Mouse (Mus musculus) layer of hippocampus, adult 9-10 months (tissue): Measurements from ENCODE around the gene Col23a1.

Experiments used
- DNase-seq: peaks from one replicate; pipeline ENCODE4 v3.0.0; 2022; ENCODE audit warnings: low spot score

Col23a1 gene

DNA sequence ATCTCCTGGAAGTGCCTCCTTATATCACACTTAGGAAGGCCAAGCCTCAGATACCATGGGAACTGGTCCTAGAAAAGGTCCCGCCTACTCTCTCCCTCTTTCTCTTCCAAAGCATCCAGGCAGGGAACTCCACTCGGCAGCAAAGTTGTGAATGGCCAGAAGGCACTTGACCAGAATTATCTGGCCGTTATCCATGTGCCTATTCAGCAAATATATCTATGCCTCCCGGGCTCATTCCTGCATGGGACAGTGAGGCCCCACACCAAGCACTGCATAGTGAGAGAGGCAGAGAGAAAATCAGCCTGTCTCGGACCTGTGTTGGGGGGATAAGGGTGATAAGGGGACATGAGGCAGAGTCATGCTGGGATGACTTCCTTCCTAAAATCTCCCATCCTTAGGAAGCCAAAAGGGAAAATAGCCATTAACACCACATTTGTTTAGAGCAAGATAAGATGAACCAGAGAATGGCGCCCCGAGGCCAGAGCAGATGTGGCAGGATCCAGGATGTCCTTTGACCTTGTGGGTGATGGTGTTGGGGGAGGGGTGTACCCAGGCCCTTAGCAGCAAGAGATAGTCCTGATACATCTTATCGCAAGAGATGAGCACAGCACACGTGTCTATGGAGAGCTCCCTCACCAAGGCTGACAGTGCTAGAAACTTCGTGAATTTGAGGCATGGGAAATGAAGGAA lies 196.2 kb downstream of the Col23a1 start:
- DNase-seq = no peak

DNA sequence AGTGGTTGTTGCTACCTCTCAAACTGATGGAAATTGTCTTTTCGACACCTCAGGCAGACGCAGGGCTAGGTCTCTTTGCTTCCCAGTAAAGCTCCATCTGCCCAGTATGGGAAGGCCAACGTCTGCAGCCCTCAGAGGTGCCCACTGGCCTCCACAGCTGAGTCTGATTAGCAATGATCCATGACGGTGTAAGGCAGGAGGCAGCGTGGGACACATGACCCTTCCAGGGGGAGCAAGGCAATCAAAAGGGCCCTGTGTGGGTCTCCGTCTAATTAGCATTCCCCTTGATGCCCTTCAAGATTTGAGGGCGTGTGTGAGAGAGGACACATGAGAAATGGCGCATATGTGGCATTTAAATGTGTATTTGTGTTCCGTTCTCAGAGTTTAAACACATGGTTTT lies 199.1 kb downstream of the Col23a1 start:
- no peak for DNase-seq

DNA sequence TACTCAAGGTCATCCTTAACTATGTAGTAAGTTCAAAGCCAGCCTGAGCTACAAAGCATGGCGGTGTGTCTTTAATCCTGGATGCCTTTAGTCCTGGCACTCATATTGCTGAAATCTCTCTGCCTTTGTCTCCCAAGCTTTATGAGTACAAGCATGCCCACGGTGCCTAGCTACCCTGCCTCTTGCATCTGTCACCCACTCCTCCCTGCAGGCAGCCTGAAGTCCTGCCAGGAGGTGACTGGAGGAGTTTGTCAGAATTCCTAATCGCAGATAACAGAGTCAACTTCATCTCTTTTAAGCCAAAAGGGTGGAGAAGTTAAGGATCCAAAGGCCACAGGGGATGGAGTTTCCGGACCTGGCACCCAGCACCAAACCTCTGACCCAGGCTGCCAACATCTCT lies 203.7 kb downstream of the Col23a1 start:
- DNase-seq = no peak

DNA sequence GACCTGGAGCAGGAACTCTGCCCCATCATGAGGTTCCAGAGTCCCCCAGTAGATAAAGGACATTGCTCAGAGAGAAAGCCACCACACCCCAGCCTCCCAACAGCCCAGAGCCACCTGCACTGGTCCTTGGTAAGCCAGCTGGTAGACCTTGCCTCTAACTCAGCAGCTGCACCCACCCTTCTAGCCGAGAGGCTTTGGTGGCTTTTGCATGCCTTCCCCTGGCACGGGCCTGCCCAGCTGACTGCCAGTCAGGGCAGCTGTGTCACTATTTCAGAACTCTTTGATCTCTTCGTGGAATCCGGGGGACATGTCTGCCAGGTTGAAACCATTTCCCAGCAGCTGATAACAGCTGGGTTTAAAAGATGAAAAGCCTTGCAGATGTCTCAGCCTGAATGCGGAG lies 204.5 kb downstream of the Col23a1 start:
- no peak for DNase-seq

DNA sequence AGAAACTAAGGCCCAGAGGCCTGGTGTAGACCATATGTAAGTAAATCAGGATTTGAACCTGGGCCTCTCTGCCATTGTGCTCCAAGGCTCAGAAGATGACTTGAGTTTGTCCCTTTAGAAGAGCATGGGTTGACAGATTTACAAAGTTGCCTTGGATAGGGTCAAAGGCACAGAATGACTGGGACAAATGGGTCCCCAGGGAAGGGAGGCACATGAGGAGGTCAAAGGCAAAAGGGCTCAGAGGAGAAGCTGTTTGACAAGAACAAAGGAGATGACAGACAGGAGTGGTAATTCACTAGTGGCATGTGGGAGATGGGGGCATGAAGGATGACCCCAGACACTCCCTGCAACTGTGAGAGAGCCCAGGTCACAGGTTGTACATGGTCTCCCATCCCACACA lies 210.1 kb downstream of the Col23a1 start:
- DNase-seq = no peak

DNA sequence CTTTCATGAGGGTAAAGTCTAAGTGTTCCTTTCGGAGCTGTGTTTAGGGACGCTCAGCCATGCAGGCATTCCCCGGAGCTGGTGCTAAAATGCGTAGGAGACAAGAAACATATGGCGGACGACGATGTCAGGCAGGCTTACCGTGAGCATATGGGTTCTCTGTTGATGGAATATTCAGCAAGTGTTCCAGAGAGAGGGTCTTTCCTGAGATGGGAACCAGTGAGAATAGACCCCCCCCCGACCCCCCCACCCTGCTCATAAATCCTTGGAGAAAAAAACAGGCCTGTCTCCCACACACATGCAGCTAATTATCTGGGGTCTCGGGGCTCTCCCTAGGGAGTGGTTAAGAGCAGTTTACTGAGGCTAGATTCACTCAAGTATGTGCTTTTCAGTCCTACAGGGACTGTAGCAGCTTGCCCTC lies 212.7 kb downstream of the Col23a1 start:
- peak; percentile 49 for DNase-seq

DNA sequence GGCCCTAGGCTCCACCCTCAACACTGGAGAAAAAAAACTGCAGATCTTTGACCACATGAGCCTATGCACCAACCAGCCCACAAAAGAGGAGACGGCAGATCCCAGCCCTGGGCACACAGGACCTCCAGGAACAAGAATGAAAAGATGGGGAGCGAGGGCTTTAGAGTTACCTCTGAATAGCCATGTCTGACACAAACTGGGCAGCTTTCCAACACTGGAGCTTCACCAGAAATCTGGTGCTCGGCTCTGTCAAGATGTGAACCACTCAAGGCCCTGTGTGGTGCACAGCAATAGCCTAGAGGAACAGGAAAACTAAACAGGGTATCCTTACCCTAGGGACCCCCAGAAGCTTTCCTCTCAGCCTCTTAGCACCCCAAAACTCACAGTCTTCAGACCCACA lies 215.2 kb downstream of the Col23a1 start:
- DNase-seq = no peak

DNA sequence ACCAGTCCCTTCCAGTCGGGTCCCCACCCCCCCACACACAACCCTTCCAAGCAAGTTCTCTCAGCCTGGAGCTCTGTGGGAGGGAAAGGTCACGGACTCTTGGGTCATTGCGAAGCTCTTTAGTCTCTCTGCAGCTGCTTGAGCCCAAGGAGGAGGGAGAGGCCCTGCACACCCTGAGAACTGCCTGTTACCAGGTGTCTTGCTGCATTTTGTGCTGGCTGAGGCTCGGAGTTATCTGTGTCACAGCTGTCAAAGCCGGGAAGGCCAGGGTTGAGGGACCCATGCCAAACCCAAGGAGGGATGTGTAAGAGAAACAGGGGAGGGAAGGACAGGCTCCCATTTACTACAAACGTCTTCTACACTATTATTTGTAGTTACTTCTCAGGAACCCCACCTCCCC lies 218.3 kb downstream of the Col23a1 start:
- DNase-seq = no peak

DNA sequence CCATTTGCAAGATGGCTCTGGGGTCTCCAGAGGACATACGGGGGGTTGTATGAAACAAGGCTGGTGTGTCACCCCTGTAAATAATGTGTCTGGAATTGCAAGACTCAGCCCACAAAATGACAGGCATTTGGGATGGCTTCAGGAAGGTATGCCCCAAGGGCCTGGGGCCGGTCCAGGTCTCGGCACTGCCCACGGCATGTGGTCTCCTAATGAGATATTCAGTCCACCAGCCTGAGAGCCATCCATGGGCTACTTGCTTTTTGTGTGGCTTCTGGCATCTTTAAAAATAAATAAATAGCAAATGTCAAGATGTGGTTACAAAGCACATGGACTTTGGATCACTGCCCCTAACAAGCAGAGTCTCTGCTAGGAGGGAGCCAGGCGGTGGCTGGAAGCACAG lies 219.5 kb downstream of the Col23a1 start:
- DNase-seq = no peak

DNA sequence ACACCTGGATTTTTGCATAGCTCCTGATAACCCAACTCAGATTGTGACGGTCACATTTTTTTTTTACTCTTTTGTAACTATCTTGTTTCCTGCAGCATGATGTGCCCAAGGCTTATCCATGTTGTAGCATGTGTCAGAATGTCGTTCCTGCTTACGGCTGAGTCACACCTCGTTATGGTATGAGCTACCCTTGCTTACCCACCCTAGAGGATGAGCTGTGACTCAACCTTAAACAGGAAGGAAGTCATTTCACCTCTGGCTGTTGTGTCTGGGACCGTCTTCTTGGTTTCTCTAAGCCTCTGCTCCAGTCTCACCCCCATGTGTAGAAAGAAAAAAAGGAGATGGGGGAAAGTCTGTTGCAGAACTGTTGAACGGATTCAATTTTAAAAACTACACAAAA lies 223.3 kb downstream of the Col23a1 start:
- no peak for DNase-seq

DNA sequence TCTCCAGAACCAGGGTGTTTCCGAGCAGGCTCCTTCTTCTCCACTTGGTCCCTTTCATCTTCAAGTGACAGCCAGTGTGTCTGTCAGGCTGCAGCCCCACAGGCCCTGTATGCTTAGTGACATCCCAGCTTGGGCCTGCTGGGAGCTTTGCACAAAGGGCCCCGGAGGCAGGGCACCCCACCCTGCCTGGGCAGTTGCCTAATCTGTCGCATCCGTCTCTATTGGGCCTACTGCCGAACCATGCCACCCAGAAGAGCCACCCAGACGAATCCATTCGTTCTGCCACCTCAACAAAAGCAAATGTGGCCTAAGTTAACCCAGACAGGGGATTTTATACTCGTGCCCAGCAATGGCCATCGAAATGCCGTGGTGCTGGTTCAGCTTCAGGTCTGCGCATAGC lies 225.6 kb downstream of the Col23a1 start:
- DNase-seq = no peak

DNA sequence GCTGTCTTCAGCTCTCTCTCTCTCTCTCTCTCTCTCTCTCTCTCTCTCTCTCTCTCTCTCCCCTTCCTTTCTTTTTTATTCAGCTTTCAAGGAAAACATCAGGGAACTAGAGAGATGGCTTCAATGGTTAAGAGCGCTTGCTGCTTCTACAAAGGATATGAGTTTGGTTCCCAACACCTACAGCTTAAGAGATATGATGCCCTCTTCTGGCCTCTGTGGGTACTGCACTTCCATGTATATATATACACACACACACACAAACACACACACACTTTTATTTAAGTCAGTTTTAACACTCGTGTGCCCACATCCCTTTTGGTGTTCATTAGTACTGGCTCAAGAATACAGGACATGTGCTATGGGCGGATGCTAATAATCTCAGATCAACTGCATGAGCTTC lies 228.4 kb downstream of the Col23a1 start:
- DNase-seq = no peak

DNA sequence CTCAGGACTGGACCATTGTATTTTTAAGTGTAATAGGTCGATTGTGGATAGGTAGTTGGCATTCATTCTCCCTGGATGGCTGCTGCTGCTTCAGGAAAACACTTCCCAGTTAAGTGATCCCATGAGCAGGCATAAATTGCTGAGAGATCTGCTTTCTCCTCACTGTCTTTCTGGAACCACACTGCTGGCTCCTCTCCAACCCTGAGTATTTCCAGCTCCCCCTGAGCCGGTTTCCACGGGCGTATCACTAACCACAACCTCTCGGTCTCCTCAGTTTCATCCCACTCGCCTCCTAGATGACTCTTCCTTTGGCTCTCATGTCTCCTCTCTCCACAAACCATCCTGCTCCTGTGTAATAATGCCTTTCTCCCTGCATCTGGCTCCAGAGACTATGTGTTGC lies 228.9 kb downstream of the Col23a1 start:
- no peak for DNase-seq

DNA sequence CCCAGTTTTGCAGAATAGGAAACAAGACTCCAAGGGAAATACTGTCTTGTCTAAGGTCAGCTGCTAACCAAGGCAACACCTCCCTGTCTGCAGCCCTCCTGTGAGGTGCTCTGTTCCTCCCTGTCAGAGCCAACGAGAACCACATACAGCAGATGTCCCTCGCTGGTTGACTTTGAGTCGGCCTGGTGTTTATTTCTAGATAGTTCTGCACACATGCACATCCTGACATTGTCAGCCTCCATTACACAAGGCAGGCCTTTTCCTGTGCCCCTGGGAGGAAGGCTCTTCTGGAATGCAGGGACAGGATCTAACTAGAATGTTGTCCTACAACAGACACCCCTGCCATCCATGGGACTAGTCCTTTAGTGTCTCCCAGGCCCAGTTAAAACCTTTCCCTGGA lies 231.7 kb downstream of the Col23a1 start:
- no peak for DNase-seq

DNA sequence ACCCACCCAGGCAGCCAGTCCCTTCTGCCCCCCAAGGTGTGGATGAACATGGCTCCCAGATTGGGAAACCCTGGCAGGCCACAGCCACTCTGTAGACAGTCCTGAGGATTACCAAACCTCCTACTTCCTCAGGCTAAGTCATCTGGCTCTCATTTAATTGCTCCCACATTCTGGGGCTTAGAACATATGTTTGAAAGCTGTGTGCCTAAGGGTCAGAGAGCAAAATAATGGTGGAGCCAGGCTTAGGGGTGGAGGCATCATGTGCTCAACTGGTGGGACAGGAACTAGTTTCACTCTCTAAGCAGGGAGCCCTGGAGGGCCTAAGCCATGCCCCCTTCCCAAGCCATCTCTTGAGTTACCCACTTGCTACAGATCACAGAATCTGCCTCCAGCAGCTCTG lies 233.5 kb downstream of the Col23a1 start:
- DNase-seq = no peak

DNA sequence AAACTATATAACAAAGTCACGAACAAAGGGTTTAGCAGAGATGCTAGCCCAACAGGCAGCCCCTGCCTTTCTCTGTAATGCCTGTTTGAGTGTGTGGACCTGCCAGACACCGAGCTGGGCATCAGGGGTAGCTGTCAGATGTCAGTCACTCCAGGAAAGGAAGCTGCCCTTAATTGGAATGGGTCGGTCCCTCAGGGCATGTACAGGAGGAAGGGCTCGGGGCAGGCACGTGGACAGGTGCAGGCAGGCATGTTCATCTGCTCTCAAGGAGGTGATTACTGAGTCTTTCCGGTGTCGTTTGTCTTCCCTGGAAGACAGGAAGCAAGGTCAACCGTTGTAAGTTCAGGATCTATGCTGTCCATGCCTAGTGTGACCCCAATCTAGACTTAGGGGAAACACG lies 233.9 kb downstream of the Col23a1 start:
- DNase-seq = no peak

DNA sequence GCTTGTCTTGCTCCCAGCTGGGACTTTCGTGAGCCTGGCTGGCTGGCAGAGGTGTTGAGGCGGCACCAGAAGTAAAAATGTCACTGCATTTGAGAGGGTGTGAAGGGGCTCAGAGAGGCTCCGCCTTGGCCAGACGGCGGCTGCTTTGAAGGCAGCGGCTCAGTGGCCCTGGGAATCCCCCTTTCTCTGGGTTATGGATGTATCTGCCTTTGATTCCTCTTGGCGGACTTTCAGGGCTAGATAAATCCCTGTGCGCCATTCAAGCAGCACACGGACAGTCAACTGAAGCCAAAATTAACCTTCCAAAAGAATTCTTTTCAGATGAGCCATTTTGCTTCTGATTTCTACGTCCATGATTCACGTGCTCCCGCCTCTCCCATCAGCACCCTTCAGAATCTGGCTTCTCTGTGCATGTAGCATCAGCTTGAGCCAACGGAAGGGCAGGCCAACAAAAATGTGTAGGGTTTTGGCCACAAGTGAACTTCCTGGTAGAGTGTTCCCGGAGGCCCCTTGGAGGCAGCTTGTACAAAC lies 237.0 kb downstream of the Col23a1 start:
- no peak for DNase-seq

DNA sequence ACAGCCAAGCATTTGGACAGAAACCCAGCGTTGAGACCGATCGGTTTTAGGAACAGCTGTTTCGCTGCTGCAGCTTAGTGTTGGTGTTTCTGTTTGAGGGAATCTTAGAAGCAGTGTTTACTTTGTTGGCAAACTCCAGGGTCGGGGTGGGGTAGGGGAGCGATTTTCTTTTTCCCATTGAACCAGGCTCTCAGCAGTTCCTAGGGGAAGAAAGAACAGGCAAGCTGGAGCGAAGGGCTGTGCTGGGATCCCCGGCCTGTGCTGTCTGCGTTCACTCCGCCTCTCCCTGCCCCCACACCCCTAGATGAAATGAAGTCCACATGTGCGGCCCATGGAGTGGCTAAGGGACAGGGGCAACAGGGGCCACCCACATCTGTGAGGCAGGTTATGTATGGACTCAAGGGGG lies 243.4 kb downstream of the Col23a1 start:
- DNase-seq = no peak

DNA sequence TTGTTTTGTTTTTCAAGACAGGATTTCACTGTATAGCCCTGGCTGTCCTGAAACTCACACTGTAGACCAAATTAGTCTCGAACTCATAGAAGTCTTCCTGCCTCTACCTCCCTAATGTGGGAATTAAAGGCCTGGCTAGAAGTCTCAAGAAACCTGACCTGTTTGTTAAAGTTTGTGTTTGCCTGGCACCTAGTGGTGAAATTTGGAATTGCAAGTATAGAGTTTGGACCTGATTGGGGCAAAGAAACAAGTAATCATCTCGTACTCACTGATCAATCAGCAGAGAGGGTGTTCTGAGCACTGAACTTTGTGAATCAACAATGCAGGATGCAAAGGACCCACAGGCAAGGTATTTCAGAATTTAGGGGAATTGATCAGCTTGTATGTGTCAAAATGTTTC lies 244.6 kb downstream of the Col23a1 start:
- peak; percentile 86 for DNase-seq

DNA sequence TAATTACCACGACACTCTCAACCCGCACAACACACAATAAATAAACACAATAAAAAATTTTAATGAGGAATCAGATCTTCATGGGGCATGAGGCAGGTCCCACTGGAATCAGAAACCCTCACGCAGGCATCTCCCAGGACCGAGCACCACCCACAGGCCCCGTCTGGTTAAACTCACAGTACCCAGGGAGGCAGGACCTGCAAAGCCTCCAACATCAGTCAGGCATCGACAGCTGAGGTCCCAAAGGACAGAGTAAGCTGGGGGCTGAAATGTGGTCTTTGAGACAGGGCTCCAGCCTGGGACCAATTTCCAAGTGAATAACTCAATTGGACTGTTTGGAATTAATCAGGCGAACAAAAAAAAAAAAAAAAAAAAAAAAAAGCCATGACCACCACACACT lies 248.7 kb downstream of the Col23a1 start:
- no peak for DNase-seq

DNA sequence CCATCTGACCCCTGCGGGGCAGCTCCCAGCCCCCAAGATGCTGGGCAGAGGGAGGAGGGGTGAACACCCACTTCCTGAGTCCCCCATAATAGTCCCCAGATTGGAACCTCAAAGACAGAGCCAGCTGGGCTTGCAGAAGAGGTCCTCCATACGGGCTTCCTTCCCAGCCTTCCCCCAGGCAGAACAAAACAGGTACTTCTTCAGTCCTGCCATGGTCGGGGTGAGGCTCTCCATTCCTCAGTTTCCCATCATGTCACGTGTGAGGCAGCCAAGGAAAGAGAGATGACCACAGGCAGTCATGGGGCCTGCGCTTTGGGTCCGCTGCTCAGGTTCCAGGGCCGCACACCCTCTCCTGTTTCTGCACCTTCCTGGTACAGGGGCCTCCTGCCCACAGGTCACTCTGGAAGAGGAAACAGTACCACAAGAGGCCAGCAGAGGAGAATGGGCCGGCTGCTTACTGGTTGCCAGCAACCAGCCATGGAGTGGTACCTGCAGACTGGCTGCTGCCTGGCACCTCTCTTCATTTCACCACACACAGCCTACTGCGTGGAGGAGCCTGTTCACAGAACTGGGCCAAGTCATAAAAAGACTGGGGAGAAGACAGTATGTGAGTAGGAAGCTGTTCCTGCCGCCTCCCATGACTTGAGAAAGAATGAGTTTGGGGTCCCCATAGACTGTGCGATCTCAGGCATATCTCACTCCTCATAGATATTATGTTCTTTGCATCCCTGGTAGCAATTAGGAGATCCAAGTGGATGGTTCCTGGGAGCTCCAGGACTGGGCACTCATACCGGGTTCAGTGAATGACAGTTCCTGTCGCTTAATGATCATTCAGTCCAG lies 249.4 kb downstream of the Col23a1 start:
- no peak for DNase-seq

DNA sequence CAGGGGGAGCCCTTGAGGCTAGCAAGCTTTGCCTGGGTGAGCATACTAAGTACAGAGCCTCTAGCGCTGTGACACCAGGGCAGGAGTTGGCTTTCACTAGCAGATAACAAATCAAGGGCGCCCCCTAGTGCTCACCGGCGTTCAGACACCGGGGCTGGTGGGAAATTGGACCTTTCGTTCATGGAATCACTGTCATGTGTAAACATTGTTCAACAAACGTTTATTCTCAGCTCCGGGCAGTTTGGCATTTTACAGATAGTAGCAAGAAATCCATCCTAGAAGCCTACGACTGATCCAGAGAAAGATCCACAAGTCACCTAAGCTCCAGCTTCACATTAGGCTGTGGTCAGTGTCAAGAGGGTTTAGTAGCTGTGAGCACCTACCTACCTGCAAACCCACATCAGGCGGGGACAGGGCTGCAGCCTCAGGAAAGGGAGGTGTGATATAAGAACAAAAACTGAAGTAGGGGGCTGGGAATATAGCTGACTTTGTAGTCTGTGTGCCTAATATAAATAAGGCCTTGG lies 250.1 kb downstream of the Col23a1 start:
- DNase-seq = peak; percentile 95

DNA sequence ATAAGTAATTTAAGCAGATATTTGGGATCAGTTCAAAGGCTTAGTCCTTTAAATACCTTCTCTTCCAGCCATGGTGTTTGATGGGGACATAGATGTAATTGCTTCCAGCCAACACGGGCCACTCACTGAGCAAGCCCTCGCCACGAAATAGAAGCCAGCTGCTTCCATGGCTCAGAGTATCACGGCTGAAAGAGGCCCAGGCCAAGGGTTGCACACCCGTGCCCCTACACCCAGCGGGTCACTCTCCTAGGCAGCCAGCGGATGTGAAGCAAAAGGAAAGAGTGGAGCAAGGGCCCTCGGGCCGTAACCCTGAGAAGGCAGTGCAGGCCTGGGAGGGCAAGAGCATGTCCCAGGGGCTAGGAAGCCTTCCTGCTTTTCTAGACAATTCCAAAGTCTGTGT lies 252.7 kb downstream of the Col23a1 start:
- DNase-seq = no peak
